Mouse (Mus musculus) heart, embryonic 12.5 days (tissue): ENCODE results near the gene Sema3b. TPM values are rescaled to one million over a fixed set of nuclear protein-coding genes. Genes with fewer than 3 reads are reported as not detected.

Source experiments
- ATAC-seq: fragments of 200-750 bp; cut with Nextera tagmentation; 2 replicates; pipeline ENCODE4 v1.8.0; 2017; ENCODE audit warnings: moderate TSS enrichment, moderate library complexity; ENCODE audit not compliant: insufficient number of reproducible peaks, low FRiP score
- H3K27ac ChIP-seq: fragments of 300-500 bp; sonication (generic); 2 replicates; pipeline ENCODE4 v1.5.1; 2016; ENCODE audit warnings: mild to moderate bottlenecking, moderate library complexity; ENCODE audit not compliant: poor library complexity, severe bottlenecking
- H3K27me3 ChIP-seq: fragments of 300-500 bp; sonication (generic); replicated peaks from 2 replicates; pipeline ENCODE4 v1.6.1; 2016; ENCODE audit warnings: mild to moderate bottlenecking, moderate library complexity
- H3K36me3 ChIP-seq: fragments of 300-500 bp; sonication (generic); 2 replicates; pipeline ENCODE4 v1.6.1; 2016; ENCODE audit warnings: mild to moderate bottlenecking, moderate library complexity
- H3K4me1 ChIP-seq: fragments of 300-500 bp; sonication (generic); replicated peaks from 2 replicates; pipeline ENCODE4 v1.6.1; 2016; ENCODE audit warnings: mild to moderate bottlenecking
- H3K4me2 ChIP-seq: fragments of 300-500 bp; sonication (generic); 2 replicates; pipeline ENCODE4 v1.6.1; 2016; ENCODE audit warnings: mild to moderate bottlenecking, moderate library complexity
- H3K4me3 ChIP-seq: fragments of 300-500 bp; sonication (generic); 2 replicates; pipeline ENCODE4 v1.5.1; 2016; ENCODE audit warnings: mild to moderate bottlenecking
- H3K9ac ChIP-seq: fragments of 300-500 bp; sonication (generic); 2 replicates; pipeline ENCODE4 v1.6.1; 2016; ENCODE audit warnings: mild to moderate bottlenecking, moderate library complexity
- H3K9me3 ChIP-seq: fragments of 300-500 bp; sonication (generic); replicated peaks from 2 replicates; pipeline ENCODE4 v1.6.1; 2016; ENCODE audit warnings: mild to moderate bottlenecking, moderate library complexity
- WGBS: fragments of 180-500 bp; shearing (Covaris S2); methylation state at CpG from one replicate; pipeline ENCODE4 v1.1.7; 2016; 5-methylcytosine and 5-hydroxymethylcytosine counted together
- polyA plus RNA-seq: library from polyadenylated mRNA; unstranded; fragments of >200 nt; fragmentation: Nextera tagmentation; extraction: Ambion mirVana; gene quantifications from 2 replicates; pipeline ENCODE4 v1.2.1, GENCODE M21; 2016

Sema3b gene
- polyA plus RNA-seq, 1 experiment from 2014 or later, result 11.2 TPM

DNA sequence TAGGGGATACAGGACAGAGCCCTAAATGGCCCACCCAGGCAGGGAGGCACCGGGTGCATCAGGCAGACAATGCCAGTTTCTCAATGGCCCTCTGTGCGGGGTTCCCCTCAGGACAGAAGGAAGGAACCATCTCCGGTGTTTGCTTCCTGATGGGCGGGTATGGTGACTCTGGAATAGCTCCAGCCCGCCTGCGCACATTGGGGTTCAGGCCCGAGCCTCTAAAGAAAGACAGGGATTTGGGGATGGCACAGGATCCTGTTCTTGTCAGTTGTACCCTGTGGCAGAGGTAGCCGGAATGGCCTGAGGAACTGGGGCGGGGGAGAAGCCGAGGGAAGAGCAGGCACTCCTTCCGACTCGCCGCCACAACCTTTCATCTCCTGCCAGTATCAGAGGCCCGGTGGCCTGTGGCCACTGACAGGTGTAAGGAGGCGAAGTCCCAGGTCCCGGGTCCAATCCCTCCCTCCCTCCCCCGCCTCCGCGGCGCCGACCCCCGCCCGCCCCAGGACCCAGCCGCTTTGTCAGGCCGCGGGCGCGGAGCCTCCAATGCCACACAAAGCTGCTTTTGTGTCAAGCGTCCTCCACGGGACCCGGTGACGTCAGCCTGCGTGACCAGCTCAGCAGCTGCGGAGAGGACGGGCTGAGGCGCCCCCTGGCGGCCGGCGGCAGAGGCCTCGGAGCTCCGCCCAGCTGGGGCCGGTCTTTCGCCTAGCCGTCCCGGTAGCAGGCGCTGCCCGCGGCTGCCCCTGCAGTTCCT lies 3.3 kb upstream of the Sema3b start:
- H3K4me1 ChIP-seq, result peaks cover 69% of the 10 kb centered on the region
- peak overlapping the region; percentile 75 for H3K4me2 ChIP-seq
- H3K9ac ChIP-seq, result peak overlapping the region; percentile 77

DNA sequence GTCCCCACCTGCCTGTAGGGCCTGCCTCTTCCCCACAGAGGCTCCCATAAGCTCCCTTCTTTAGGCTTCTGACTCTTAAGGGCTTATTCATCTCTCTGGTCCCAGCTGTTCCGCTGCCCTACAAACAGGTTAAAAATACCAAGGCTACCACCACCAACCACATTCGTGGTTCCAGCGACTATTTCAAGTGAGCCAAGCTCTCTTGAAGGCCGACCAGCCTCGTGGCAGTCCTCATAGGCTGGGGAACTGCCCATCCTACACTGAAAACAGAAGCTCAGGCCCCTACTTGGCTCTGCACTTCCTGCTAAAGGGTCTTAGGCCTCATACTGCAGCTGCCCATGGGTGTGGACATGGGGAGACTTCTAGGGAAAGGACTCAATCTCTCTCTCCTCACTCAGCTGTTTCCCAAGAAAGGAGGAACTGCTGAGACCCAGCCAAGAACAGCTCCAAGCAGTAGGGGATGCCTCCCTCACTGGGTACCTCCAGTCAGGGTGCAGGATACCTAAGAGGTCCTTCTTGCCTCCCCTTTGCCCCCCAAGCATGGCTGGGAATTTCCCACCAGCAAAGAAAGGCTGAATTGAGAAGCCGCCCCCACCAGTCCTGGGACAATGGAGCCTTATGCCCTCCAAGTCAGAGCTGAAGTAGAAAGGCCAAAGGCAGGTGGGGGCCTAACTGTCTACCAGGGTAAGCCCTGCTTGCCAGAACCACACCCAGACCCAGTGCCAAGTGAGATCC lies 2.6 kb upstream of the Sema3b start:
- no peak overlapping the region for H3K4me3 ChIP-seq
- peaks cover 76% of the 10 kb centered on the region for H3K4me1 ChIP-seq

More for the DNA sequence above, 3.3 kb upstream of the Sema3b start:
- peak overlapping the region; percentile 91 for H3K27ac ChIP-seq
- H3K4me3 ChIP-seq, result peak overlapping the region; percentile 45
- peaks cover 36% of the 10 kb centered on the region for H3K36me3 ChIP-seq
- 5% methylated on average over 39 of the region's 48 CpGs for WGBS
- ATAC-seq, result peak; percentile 92
- H3K9me3 ChIP-seq, result no peaks in the 10 kb centered on the region
- no peaks in the 10 kb centered on the region for H3K27me3 ChIP-seq

DNA sequence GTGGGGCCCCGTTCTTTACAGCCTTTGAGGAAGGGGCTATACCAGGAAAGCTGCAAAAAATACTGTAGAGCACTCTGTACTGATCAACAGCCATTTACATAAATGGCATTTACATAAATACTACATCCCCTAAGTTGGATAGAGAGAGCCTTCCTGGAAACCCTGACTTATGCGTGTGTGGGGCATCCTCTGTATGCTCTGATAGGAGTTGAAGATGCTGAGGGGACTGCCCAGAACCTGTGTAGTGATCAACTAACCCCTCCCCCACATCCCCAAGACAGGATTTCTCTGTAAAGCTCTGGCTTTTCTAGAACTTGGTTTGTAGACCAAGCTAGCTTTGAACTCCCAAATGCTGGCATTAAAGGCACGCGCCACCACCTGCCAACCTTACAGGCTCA lies 403 bp upstream of the Sema3b start:
- H3K9me3 ChIP-seq, result no peaks in the 10 kb centered on the region
- peak overlapping the region; percentile 62; the same call in 1 of the 2 replicates for H3K4me2 ChIP-seq
- H3K27ac ChIP-seq, result peak overlapping the region; percentile 23; the same call in 1 of the 2 replicates
- H3K36me3 ChIP-seq, result peaks cover 9% of the 10 kb centered on the region
- H3K4me1 ChIP-seq, result peaks cover 80% of the 10 kb centered on the region
- no peak for ATAC-seq
- no peak overlapping the region for H3K4me3 ChIP-seq
- 0 out of 2 replicates have a peak, but pooled peaks cover 6% of the 10 kb centered on the region for H3K27me3 ChIP-seq
- WGBS, result 70% methylated on average over 4 of the region's 4 CpGs
- no peak overlapping the region for H3K9ac ChIP-seq

More for the DNA sequence above, 2.6 kb upstream of the Sema3b start:
- Histone ChIP-seq H3K27ac (peak overlapping the region; percentile 91), H3K27me3 (no peaks in the 10 kb centered on the region), H3K4me2 (peak overlapping the region; percentile 75; the same call in 1 of the 2 replicates), H3K9ac (peak overlapping the region; percentile 77), H3K9me3 (no peaks in the 10 kb centered on the region), H3K36me3 (peaks cover 31% of the 10 kb centered on the region)
- WGBS, result 55% methylated on average over 6 of the region's 6 CpGs
- no peak; the same call in 1 of the 2 replicates for ATAC-seq

DNA sequence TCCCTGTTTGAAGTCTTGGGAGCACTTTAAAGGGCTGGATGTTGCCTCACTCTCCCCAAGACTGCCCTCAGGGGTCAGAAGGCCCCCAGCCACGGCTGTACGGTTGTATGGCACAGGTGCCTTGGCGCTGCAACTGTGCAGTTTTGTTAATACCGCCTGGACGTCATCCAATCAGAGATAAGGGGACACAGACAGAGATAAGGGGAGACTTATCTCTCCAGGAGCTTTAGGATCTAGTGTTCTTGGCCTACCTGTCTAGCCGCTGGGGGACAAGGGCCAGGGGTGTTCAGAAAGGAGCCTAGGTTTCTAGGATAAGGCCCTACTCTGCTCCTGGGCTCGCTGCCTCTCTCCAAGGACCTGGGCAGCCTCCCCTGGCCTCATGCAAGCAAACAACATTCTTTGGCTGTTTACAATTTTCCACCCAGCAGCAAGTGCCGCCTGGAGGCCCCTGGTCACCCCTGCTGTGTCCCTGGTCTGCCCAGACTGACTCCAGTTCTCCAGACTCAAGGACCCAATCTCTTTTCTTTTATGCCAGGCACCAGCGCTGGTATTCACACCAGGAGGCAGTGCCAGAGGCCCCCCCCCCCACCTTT lies 1.3 kb downstream of the Sema3b start:
- H3K4me2 ChIP-seq, result peak overlapping the region; percentile 62
- H3K27me3 ChIP-seq, result peaks cover 11% of the 10 kb centered on the region; the same call in 1 of the 2 replicates
- 32% methylated on average over 9 of the region's 9 CpGs for WGBS
- H3K9me3 ChIP-seq, result no peaks in the 10 kb centered on the region
- no peak overlapping the region for H3K4me3 ChIP-seq
- H3K36me3 ChIP-seq, result no peaks in the 10 kb centered on the region
- peak overlapping the region; percentile 49 for H3K27ac ChIP-seq
- ATAC-seq, result no peak
- peaks cover 82% of the 10 kb centered on the region for H3K4me1 ChIP-seq
- H3K9ac ChIP-seq, result peak overlapping the region; percentile 63

DNA sequence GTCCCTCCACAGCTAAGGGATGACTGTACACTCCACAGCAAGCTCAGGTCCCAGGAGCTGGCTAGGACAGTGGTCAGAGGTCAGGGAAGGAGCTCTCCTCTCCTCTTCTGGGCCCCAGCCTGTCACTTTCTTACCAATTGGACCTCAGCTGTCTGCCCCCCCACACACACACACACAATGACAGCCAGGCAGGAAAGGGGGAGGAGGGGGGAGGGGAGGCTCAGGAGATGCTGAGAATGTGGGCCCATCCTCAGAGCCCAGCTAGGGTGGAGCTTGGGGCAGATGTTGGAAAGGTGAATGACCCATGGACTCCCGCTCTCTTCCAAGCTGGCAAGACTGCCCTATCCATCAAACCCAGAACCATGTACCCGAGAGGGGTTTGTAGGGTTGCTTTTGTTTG lies 2.0 kb downstream of the Sema3b start:
- Histone ChIP-seq H3K4me1 (peaks cover 82% of the 10 kb centered on the region), H3K9ac (peak overlapping the region; percentile 63)
- WGBS, result 71% methylated on average over 2 of the region's 2 CpGs

DNA sequence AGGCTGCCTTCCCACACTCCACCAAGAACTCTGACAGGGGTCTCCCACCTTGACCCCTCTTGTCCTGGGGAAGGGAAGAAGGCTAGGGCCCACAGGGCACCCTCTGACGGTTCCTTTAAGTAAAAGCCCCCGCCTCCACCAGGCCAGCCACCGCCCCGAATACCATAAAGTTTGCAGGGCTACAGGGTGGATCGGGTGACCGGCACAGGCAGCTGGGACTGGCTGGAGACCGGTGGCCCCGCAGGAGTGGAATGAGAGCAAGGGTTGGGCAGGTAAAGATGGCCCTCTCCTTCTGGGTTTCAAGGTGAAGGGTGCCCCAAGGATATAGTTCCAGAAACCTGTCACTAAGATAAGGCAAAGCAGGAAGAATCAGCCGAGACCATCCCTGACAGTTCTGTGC lies 2.4 kb downstream of the Sema3b start:
- H3K9me3 ChIP-seq, result no peaks in the 10 kb centered on the region
- no peaks in the 10 kb centered on the region for H3K36me3 ChIP-seq
- H3K27me3 ChIP-seq, result peaks cover 14% of the 10 kb centered on the region
- H3K9ac ChIP-seq, result peak overlapping the region; percentile 63
- no peak for ATAC-seq
- peaks cover 77% of the 10 kb centered on the region for H3K4me1 ChIP-seq
- WGBS, result 15% methylated on average over 9 of the region's 9 CpGs
- H3K27ac ChIP-seq, result peak overlapping the region; percentile 22; the same call in 1 of the 2 replicates
- H3K4me3 ChIP-seq, result peak overlapping the region; percentile 29
- peak overlapping the region; percentile 62 for H3K4me2 ChIP-seq

More for the DNA sequence above, 2.0 kb downstream of the Sema3b start:
- H3K27me3 ChIP-seq, result peaks cover 11% of the 10 kb centered on the region; the same call in 1 of the 2 replicates
- ATAC-seq, result no peak
- peak overlapping the region; percentile 49; the same call in 1 of the 2 replicates for H3K27ac ChIP-seq
- H3K36me3 ChIP-seq, result no peaks in the 10 kb centered on the region
- peak overlapping the region; percentile 29 for H3K4me3 ChIP-seq
- H3K9me3 ChIP-seq, result no peaks in the 10 kb centered on the region
- peak overlapping the region; percentile 62 for H3K4me2 ChIP-seq

DNA sequence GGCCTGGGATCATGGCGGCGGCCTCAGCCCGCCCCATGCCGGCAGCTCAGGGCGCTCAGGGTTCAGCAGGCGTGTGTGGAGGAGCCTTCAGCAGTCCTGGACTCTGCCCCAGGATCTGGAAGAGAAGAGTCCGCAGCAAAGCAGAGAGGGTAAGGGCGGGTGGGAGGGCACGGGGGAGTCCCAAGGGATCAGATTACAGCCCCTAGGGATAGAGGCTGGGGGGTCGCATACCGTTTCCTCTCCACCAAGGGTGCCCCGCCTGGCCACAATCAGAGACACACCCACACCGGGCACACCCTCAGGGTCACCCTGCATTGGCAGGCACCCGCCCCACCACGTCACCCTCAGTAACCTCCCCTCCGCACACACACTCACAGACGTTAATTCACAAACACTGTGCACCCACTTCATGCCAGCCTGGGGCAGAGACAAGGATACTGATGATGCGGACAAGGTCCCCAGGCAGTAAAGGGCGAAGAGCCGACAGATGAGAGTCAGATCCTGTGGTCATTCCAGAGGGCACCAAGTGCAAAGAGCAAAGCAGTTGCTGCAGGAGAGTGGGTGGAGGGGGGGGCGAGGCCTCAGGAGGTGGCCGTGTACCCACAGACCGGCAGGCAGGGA lies 3.9 kb downstream of the Sema3b start:
- H3K4me3 ChIP-seq, result no peak overlapping the region
- H3K36me3 ChIP-seq, result no peaks in the 10 kb centered on the region
- peak overlapping the region; percentile 33 for H3K4me2 ChIP-seq
- H3K27ac ChIP-seq, result no peak overlapping the region; the same call in 1 of the 2 replicates
- ATAC-seq, result no peak
- no peak overlapping the region for H3K9ac ChIP-seq
- 36% methylated on average over 23 of the region's 23 CpGs for WGBS
- H3K27me3 ChIP-seq, result peaks cover 28% of the 10 kb centered on the region
- no peaks in the 10 kb centered on the region for H3K9me3 ChIP-seq
- peaks cover 66% of the 10 kb centered on the region for H3K4me1 ChIP-seq

DNA sequence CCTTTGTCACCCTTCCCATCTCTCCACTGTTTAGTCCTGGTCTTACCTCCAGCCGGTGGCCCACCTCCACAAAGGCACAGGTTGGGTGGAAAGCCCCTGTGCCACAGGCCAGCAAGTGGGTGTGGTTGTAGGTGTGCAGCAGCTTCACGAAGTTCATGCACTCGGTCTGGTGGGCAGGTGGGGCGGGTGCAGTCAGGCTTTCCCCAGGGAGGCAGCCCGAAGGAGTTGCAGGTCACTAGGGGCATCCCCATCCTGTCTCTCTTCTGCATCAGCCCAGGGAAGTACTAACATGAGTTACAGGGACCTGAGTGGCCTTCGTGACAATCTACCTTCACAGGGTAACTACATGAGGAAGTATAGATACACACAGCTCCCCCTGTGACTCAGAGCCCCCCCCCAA lies 5.8 kb downstream of the Sema3b start:
- H3K9me3 ChIP-seq, result no peaks in the 10 kb centered on the region
- H3K4me1 ChIP-seq, result peaks cover 49% of the 10 kb centered on the region
- H3K4me3 ChIP-seq, result no peak overlapping the region

DNA sequence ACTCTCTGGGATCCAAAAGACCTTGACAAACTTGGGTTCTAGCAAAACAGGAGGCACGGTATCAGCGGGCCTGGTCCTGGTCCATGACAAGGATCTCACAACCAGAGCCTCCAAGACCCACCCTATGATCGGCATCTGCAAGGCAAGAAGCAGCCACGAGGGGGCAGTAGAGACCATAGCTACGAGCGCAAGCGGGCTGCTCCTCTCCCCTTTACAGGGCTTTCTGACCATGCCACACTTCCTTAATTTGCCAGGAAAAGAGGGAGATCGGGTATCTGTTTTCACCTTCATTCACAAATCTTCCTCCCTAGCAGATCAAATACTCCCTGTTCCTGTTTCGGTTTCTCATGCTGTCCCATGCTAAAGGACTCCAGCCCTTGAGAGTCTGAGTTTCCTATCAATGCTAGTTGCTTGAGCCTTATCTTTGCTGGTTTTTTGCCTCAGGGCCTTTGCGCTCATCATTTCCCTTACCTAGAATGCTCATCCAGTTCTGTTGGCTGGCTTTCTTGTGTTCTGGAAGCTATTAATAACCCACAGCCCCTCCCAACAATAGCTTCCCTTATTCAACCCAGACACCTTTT lies 6.9 kb downstream of the Sema3b start:
- Histone ChIP-seq H3K36me3 (no peaks in the 10 kb centered on the region), H3K4me3 (no peak overlapping the region), H3K9me3 (no peaks in the 10 kb centered on the region), H3K9ac (no peak overlapping the region), H3K4me2 (no peak overlapping the region), H3K27me3 (peaks cover 45% of the 10 kb centered on the region), H3K4me1 (peaks cover 46% of the 10 kb centered on the region), H3K27ac (no peak overlapping the region)
- ATAC-seq, result peak; percentile 64; the same call in 1 of the 2 replicates
- 6% methylated on average over 10 of the region's 10 CpGs for WGBS

More for the DNA sequence above, 5.8 kb downstream of the Sema3b start:
- H3K9ac ChIP-seq, result no peak overlapping the region; the same call in 1 of the 2 replicates
- H3K27me3 ChIP-seq, result peaks cover 45% of the 10 kb centered on the region
- 73% methylated on average over 6 of the region's 6 CpGs for whole genome bisulfite sequencing
- H3K27ac ChIP-seq, result no peak overlapping the region
- no peak overlapping the region for H3K4me2 ChIP-seq
- no peaks in the 10 kb centered on the region for H3K36me3 ChIP-seq
- no peak for ATAC-seq

DNA sequence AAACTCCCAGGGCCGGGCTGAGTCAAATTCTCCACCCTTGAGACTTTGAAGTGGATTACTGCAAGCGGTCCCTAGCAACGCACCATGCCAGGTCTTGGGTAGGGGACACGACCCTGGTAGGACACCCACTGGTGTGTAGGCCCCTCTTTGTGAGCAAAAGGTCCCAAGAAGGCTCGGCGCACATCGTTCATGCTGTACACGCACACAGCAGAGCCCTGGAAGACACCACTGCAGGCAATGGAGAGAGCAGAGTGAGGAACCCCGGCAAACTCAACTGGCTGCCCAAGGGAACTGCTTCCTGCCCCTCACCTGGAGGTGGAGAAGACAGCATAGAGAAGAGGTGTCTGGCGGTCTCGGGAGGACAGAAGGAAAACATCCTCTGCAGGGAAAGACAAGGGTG lies 7.8 kb downstream of the Sema3b start:
- Histone ChIP-seq H3K36me3 (no peaks in the 10 kb centered on the region), H3K27me3 (peaks cover 45% of the 10 kb centered on the region), H3K27ac (no peak overlapping the region), H3K4me1 (peaks cover 45% of the 10 kb centered on the region), H3K4me3 (no peak overlapping the region), H3K4me2 (no peak overlapping the region), H3K9ac (no peak overlapping the region), H3K9me3 (no peaks in the 10 kb centered on the region)
- WGBS, result 84% methylated on average over 11 of the region's 11 CpGs
- no peak for ATAC-seq
